Mouse (Mus musculus) thymus, adult 2 months (tissue): ENCODE data around the gene Shd.

Source experiments
- CTCF ChIP-seq: fragments of 200-500 bp; IDR thresholded peaks from 2 replicates; pipeline ENCODE4 v1.5.1; 2012; ENCODE audit warnings: mild to moderate bottlenecking, control low read depth, low read length, moderate library complexity, borderline replicate concordance; ENCODE audit not compliant: control insufficient read depth, poor library complexity, insufficient read depth; ENCODE audit errors: extremely low read depth
- POLR2A ChIP-seq: fragments of 200-500 bp; IDR thresholded peaks from 2 replicates; pipeline ENCODE4 v1.6.1; 2012; ENCODE audit warnings: mild to moderate bottlenecking, low read length, control low read depth, moderate library complexity; ENCODE audit not compliant: control insufficient read depth, poor library complexity, insufficient read depth; ENCODE audit errors: extremely low read depth

- TF ChIP-seq CTCF, result no peak
- TF ChIP-seq POLR2A, result no peak
Observed at GRCm38 (mm10) chr17:56003000-56003399, 32.7 kb downstream of the Shd start.
